Mouse (Mus musculus): ENCODE results near the gene Myom1.

The Myom1 gene

GRCm38 (mm10) chr17:70991706-70992625 lies 10.5 kb upstream of the Myom1 start:
- CTCF ChIA-PET = interaction anchor here (0.9 kb wide), 1 partner anchor 9 kb away, joined by 3 read pairs; no protein-coding TSS in a partner anchor

- CTCF ChIA-PET = interaction anchor here (0.9 kb wide), 1 partner anchor 9 kb away, joined by 3 read pairs; no protein-coding TSS in a partner anchor
Measured at GRCm38 (mm10) chr17:70992662-70993061, 9.8 kb upstream of the Myom1 start.

- CTCF ChIA-PET = no interaction called here
Measured at GRCm38 (mm10) chr17:70993385-70993807, 9.0 kb upstream of the Myom1 start.

- CTCF ChIA-PET = no interaction called here
Measured at GRCm38 (mm10) chr17:70994671-70995070, 7.8 kb upstream of the Myom1 start.

GRCm38 (mm10) chr17:70995551-70995950 lies 6.9 kb upstream of the Myom1 start:
- CTCF ChIA-PET = no interaction called here

- CTCF ChIA-PET = no interaction called here
Measured at GRCm38 (mm10) chr17:70997836-70998235, 4.6 kb upstream of the Myom1 start.

- CTCF ChIA-PET = no interaction called here
Measured at GRCm38 (mm10) chr17:70998400-70998975, 3.9 kb upstream of the Myom1 start.

- CTCF ChIA-PET = interaction anchor here (1.5 kb wide), 1 partner anchor 14 kb away, joined by 5 read pairs; no protein-coding TSS in a partner anchor
Measured at GRCm38 (mm10) chr17:70999187-70999586, 3.2 kb upstream of the Myom1 start.

- CTCF ChIA-PET = interaction anchor here (0.6 to 1.5 kb wide), 3 partner anchors 13 to 251 kb away, joined by 5 to 6 read pairs (median 5); no protein-coding TSS in a partner anchor
Measured at GRCm38 (mm10) chr17:71000255-71000654, 2.2 kb upstream of the Myom1 start.

- CTCF ChIA-PET = interaction anchor here (1.0 to 1.5 kb wide), 2 partner anchors 8 to 12 kb away, joined by 3 to 5 read pairs; no protein-coding TSS in a partner anchor
Measured at GRCm38 (mm10) chr17:71001067-71001466, 1.4 kb upstream of the Myom1 start.

- CTCF ChIA-PET = interaction anchor here (0.6 to 1.0 kb wide), 2 partner anchors 9 to 190 kb away, joined by 3 to 7 read pairs; no protein-coding TSS in a partner anchor
Measured at GRCm38 (mm10) chr17:71001699-71002080, 743 bp upstream of the Myom1 start.

- CTCF ChIA-PET = interaction anchor here (0.5 kb wide), 1 partner anchor 153 kb away, joined by 4 read pairs; no protein-coding TSS in a partner anchor
Measured at GRCm38 (mm10) chr17:71002744-71003094, 286 bp downstream of the Myom1 start, which contains the start of gene Myl12a. TSS of gene Myl12a (minus strand) at chr17:71002878.

- CTCF ChIA-PET = interaction anchor here (0.5 kb wide), 1 partner anchor 153 kb away, joined by 4 read pairs; no protein-coding TSS in a partner anchor
Measured at GRCm38 (mm10) chr17:71003112-71003511, 679 bp downstream of the Myom1 start.

GRCm38 (mm10) chr17:71003721-71004120 lies 1.3 kb downstream of the Myom1 start:
- CTCF ChIA-PET = no interaction called here

- CTCF ChIA-PET = no interaction called here
Measured at GRCm38 (mm10) chr17:71004186-71004960, 1.9 kb downstream of the Myom1 start.

GRCm38 (mm10) chr17:71006976-71007375 lies 4.5 kb downstream of the Myom1 start:
- CTCF ChIA-PET = no interaction called here

- CTCF ChIA-PET = no interaction called here
Measured at GRCm38 (mm10) chr17:71008676-71009075, 6.2 kb downstream of the Myom1 start.

GRCm38 (mm10) chr17:71009751-71010150 lies 7.3 kb downstream of the Myom1 start:
- CTCF ChIA-PET = no interaction called here

GRCm38 (mm10) chr17:71010646-71011242 lies 8.3 kb downstream of the Myom1 start:
- CTCF ChIA-PET = no interaction called here

- CTCF ChIA-PET = no interaction called here
Measured at GRCm38 (mm10) chr17:71011931-71012662, 9.7 kb downstream of the Myom1 start.

GRCm38 (mm10) chr17:71013105-71013504 lies 10.7 kb downstream of the Myom1 start:
- CTCF ChIA-PET = interaction anchor here (0.7 kb wide), 1 partner anchor 13 kb away, joined by 5 read pairs; no protein-coding TSS in a partner anchor

Measured in spleen, embryonic (tissue).